Mouse (Mus musculus): ENCODE data around the gene Kif5a.

Gene Kif5a

DNA sequence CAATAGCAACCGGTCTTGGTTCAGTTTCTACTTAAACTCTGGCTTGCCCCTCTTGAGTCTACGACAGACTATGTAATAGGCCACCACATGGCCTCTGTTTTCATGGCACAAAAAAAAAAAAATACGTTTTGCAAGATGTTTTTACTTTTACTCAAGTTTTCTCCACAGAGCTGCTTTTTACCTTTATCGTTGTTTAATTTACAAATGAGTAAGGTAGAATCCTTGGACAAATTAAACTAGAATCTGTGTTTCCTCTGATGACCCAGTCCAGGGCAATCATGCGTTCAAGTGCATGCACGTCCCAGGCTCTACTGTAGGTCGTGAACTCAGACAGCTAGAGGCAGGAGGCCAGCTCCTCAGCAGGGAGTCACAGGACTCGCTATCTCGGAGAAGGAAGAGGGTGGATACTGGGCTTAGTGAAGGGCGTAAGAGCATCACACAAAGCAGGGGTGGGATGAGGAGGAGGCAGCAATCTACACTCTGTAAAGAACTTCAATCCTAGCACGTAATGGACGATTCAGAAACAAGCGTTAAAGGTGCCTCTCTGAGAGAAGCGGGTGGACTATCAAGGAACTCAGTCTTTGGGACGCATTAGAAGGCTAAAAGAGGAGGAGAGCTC lies 26.5 kb upstream of the Kif5a start:
- DNase-seq, result peak; percentile 64 to 65

DNA sequence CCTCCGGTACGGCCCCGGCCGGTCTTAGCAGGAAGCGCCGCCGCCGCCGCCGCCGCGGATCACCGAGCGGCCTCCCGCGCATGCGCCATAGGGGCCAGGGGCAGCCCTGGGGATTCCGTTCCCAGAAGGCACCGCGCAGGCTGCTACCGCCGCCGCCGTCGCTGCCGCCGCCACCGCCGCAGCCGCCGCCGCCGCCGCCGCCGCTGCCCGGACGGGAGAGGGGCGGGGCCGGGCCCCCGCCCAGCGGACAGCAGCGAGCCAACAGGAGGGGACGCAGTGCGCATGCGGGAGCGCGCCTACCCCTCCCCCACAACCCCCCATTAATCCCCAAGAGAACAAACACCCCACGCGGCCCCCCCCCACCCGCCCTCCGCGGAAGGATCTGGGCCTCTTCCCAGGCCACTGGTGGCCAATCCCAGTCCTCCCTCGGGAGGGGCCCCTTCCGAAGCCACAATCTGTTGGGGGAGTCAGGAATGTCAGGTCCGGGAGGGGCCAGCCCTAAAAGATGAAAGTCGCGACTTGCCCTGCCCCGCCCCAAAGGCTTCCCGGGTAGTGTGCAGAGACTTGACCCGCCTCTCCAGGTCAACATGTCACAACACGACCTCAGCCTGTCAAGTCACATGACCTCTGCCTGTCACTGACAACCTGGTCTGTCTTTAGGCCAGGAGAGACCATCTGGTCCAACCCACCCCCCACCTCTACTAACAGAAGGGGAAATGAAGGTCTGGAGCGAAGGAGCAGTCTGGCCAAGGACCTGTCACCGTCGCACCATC lies 25.8 kb upstream of the Kif5a start, which contains the start of gene Mbd6:
Gene Mbd6 (minus strand): TSS at position 219 of the 773 bp plus-strand sequence.
- peak; percentile 91 to 95 for DNase-seq

DNA sequence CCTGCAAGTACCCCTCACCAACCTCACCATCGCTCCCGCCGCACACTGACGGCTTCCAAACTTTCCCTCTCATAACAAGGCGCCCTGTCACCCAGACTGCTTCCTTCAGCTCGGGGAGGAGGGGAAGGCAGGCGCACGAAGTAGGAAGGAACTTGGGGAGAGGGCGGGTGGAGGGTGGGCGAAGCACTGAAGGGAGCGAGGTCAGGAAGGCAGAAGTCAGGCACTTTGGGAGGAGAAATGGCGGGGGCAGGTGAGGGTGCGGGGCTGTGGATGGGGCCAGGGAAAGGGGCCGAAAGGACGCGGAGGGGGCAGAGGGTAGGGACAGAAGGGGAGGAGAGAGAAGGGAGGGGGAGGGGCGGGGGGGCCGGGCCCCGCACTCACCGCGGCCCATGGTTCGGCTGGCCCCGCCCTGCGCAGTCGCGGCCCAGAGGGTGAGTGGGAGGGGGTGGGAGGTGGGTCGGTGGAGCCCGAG lies 25.2 kb upstream of the Kif5a start:
- DNase-seq, result peak; percentile 73 to 74

DNA sequence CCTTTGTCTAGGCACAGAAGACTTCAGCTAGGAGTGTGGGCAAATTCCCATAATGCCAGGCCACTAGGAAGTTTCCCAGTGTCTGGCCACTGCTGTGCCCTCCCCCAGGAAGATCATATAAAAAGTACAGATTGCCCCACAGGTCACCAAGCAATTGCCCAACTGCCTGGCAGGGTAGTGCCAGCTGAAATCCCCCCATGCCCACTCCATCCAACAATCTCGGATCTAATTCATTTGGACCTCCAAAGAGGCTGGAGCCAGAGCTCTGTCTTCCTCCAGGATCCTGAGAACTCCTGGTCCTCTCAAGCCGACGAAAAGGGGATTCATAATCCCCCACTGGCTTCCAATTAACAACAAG lies 24.8 kb upstream of the Kif5a start:
- DNase-seq, result no peak

DNA sequence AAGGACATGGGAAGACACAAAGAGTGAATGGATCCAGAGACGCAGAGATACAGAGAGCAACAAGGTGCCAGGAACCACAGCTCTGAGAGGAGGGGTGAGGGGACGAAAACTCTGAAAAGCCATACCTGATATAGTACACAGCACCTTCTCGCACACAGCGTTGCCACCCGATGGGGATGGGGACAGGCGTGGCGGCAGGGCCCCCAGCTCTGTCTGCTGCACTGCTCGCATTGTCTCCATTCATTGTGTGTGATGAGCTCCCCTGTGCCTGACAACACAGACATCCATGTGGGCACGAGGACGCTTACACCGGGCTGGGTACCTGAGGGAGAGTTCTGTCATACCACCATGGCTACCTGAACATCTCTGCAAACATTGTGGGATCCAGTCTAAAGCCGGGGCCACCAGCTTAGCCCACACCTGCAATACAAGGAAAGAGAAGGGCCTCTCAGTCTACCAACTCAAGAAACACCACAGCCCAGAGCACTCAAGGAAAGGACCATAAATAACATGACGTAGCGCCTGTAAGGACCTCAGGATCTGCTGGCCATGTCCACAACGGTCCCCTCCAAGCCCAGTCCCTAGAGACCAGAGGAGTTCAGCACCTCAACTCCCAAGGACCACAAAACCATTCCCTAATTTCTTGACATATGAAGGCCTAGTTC lies 24.3 kb upstream of the Kif5a start:
- DNase-seq, result no peak

DNA sequence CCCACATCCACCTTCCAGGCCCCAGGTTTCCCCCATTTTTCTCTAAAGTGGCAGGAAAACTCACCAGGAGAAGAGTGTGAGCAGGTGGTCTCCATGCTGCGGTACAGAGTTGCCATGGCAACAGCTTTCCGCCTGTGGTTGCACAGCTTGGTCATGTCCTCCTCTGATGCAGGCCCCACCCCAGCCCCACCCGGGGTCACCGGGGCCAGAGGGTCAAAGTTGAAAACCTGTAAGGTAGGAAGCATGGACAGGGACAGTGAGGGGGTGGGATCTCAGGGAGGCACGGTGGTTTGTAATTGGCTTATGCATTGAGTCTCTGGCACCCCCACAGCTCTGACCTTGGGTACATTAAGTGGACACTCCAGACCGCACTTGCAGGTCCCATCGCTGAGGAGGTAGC lies 23.6 kb upstream of the Kif5a start:
- no peak for DNase-seq

DNA sequence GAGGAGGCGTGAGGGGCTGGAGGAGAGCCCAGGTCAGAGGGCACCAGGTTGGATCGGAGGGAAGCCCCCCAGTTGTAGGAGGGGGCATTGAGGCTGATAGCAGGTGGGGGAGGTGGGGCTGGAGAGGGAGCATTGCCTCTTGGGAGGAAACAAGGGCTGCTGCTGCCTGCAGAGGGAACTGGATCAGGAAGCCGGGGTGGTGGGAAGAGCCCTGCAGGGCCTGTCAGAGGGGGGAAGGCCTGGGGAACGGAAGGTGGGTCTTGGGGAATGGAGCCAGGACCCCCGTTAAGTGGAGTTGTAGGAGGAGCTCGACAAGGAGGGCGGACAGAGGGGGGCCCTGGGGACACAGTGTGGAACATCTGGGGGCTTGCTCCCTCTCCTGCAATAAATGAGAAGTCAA lies 23.0 kb upstream of the Kif5a start:
- DNase-seq, result no peak

DNA sequence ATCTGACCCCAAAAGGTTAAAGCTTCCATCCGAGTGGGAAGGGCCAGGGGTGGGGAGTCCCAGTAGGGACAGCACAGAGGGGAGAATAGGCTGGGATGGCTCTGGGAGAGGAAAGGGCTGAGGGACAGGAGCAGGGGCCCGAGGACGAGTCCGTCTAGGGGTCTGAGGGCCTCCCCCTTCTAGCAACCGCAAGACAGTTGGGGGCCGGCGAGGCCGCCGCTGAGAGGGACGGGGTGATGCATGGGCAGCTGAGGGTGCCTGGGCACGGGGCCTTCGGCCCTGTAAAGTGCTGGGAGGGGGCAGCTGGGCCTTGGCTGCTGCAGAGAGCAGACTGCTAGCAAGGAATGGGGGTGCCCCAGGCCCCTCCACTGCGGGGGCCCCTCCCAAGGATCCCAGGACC lies 22.5 kb upstream of the Kif5a start:
- no peak for DNase-seq

DNA sequence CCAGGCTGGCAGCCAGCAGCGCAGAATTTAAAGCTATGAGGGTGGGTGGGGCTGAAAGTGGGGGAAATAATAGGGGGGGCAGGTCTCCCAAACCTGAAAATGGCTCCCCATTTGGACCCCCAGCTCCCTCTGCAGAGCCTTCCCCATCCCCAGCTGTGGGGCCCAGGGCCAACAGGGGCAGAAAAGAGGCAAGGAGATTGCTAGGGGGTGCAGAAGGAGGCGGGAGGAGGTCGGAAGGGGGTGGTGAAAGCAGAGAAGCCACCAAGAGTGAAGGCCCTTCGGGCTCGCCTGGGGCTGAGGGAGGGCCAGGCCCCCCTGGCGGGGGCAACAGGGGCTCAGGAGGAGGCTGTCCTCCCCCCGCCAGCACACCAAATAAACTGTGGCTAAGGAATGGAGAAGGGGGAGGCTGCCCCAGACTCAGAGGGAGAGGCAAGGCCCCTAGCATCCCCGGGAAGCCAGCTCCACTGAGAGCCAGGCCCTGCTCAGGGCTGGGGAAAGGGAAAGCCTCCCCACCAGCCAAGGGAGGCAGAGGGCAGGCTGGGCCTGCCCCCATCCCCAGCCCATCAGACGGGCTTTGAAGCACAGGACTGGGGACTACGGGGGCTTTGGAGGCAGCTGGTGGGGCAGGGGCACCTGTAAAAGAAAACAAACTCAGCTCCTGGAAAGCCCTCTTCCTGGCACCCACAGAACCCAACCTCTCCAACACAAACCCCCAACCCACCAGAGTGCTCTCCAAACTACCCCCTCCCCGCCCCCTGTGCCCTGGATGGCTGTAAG lies 21.8 kb upstream of the Kif5a start:
- DNase-seq, result no peak

DNA sequence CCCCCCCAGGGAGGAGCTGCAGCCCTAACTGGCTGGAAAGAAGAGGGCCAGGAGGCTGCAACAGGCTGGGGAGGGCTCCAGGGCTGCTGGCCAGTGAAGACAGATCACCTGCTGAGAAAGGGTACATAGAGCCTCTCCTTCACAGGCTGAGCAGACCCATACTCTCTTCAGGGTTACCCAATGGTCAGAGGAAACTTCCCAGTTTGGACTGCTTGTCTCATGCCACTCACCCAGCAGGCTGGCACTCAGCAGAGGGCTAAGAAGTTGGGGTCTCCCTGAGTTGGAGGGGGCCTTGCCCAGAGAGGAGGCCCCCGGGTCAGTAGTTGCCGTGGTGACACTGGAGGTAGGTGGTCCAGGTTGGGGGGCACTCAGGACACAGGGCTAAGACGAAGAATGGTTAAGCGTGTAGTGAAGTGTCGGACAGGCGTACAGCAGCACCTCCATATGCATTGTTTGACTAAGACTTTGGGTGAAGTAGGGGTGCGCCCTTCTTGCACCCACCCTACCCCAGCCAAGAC lies 21.0 kb upstream of the Kif5a start:
- no peak for DNase-seq

DNA sequence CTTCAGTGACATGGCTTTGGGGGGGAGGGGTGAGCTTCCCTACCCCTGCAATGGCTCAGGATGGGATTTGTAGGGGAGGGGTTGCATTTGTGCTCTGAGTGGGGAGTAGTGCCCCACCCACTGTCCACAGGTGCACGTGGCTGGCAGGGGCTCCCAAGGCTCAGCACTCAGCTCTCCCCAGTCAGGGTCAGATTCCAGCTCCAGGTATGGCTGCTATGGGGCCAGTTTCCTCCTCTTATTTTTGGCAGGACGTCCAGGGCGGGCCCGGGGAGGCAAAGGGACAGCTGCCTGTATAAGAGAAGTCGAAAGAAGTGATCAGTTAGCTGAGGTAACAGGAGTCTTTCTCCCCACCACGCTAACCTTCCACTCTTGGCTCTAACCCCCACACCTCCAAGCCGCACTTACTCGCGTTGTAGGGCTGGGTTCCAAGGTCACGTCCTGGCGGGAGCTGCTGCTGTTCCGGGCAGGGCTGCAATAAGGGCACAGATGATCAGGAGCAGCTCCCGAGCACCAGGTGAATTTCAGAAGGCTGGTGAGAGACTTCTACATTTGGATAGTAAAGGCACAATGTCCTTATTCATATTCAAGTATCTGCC lies 19.6 kb upstream of the Kif5a start:
- no peak for DNase-seq

DNA sequence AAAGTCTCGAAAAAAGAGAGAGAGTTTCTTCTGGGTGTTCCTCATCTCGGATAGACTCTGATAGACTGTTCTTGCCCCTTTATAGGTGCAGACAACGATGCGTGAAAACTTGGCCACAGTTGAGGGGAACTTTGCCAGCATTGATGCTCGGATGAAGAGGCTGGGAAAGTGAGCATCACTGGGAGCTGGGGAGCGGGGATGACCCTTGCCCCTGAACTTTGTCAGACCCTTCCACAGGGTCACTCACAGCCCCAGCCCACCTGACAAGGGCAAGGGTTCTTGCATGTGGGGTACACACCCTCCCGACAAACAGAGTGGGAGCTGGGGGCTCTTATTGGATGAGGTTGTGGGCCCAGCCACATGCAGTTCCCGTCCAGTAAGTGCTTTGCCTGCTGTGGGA lies 18.2 kb upstream of the Kif5a start:
- DNase-seq, result no peak

DNA sequence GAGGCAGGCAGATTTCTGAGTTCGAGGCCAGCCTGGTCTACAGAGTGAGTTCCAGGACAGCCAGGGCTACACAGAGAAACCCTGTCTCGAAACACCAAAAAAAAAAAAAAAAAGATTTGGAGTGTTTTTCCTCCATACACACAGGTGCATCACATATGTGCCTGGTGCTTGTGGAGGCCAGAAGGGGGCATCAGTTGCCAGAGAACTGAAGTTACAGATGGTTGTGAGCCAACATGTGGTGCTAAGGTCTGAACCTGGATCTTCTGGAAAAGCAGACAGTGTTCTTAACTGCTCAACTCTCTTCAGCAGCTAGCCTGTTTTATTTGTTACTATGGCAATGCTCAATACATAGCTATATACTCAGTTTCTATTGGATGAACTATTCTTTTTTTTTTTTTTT lies 16.6 kb upstream of the Kif5a start:
- DNase-seq, result no peak

DNA sequence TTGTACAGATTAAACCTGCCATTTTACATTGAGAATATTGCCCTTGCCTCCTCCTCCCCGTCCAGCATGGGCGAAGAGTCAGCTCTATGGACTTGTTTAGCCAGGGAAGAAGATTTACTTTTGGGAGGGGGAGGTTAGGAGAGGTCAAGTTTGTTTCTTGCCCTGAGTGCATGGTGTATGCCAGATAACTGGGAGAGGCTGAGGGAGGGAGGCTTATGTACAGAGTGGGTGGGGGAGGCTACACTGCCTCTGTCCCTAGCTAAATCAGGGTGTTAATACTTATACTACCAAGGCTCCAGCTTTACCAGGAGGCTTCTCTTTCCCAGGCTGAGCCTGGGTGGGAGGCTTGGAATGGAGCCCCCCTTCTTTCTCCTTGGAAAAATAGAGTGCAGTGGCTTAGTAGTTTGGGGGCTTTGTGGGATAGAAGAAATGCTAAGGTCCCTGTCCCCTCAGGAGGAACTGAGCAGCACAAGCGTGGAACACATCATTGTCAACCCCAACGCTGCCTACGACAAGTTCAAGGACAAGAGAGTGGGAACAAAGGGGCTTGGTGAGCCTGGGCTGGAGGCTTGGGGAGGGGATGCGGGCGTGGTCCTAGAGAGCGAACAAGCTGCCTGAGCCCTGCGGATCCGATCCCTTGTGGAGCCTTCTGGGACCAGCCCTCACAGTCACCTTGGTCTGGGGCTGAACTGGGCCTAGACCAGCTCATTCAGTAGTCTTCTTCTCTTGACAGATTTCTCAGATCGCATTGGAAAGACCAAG lies 11.3 kb upstream of the Kif5a start:
- no peak for DNase-seq

DNA sequence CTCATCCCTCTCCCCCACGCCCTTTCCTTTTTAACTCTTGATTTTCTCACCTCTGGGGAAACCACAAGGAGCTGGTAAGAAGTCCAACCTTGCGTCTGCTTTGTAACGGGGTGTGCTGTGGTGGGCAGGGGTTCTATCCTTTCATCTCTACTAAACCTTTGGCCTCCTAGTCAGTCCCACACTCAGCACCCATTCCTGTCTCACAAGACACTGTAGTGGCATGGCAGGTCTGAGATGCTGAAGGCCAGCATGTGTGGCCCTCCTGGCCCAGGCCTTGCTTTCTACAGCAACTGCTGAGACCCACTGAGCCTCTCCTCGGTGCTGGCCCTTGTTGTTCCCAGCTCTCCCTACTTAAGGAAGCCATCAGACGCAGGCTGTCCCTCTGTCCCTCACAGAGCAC lies 9.2 kb upstream of the Kif5a start:
- DNase-seq, result no peak

DNA sequence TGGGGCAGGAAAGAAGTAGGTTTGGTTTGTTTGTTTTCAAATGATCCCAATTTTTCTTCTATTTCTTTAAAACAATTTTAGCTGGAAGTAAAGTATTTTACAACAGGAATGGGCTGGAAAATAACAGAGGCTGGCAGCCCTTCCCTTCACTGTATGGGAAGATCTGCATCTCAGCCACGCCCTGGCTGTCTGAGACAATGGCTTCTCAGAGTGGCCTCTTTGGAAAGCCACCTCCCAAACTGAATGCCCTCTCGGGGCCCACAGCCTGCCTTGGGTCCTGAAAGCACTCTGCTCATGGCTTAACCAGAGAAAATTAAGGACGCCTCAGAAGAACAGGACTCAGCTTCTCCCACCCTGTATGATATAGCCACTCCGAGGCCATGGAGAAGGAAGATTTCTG lies 6.7 kb upstream of the Kif5a start:
- no peak for DNase-seq

DNA sequence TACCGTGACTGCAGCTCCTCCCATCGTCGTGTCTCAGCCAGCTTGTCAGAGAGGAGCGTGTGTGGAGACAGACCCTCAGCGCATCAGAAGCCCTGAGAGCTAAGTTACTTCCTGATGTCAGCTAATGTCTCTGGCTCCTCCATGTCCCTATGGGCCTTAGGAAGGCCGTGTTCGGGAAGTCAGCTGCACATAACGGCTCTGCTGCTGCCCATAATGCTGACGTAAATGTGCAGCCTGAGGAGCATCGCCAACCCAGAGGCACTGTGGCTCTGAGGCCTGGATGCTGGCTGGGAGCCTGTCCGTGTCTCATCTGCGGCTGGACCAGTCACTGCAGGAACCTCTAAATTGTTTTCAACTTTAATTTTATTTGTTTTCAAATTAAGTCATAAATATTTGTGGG lies 5.9 kb upstream of the Kif5a start:
- DNase-seq, result no peak

DNA sequence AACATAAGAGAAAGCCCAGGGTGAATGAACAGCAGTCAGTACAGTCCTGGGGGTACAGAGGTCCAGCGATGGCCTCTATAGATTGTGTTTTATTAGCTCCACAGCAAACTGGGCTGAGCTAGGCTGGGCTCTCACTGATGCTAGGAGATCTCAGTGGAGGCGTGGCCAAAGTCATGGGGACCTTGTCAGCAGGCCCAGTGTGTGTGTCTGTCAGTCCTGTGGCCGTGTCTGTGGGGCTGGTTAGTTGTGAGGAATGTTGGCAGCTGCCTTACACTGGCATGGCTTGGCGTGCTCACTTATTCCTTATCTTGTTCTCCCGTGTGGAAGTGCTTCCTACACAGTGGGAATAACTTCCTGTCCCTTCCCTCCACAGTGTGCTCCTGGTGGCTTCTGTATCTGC lies 5.3 kb upstream of the Kif5a start:
- no peak for DNase-seq

DNA sequence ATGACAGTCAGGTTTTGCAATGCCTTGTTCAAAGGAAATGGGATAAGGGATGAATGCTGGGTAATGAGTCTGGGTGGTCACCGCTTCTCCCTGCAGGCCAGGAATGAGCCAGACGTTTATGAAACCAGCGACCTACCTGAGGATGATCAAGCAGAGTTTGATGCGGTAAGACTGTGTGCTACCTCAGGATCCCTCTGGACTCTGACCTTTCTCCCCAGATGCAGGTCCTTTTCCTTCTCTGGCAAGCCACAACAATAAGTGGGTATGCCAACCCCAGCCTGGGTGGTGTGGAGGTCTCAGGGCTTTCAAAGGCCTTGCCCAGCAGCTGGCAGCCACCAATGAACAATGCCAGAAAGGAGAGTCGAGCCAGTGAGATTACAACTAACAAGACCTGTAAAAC lies 4.2 kb upstream of the Kif5a start:
- DNase-seq, result no peak

DNA sequence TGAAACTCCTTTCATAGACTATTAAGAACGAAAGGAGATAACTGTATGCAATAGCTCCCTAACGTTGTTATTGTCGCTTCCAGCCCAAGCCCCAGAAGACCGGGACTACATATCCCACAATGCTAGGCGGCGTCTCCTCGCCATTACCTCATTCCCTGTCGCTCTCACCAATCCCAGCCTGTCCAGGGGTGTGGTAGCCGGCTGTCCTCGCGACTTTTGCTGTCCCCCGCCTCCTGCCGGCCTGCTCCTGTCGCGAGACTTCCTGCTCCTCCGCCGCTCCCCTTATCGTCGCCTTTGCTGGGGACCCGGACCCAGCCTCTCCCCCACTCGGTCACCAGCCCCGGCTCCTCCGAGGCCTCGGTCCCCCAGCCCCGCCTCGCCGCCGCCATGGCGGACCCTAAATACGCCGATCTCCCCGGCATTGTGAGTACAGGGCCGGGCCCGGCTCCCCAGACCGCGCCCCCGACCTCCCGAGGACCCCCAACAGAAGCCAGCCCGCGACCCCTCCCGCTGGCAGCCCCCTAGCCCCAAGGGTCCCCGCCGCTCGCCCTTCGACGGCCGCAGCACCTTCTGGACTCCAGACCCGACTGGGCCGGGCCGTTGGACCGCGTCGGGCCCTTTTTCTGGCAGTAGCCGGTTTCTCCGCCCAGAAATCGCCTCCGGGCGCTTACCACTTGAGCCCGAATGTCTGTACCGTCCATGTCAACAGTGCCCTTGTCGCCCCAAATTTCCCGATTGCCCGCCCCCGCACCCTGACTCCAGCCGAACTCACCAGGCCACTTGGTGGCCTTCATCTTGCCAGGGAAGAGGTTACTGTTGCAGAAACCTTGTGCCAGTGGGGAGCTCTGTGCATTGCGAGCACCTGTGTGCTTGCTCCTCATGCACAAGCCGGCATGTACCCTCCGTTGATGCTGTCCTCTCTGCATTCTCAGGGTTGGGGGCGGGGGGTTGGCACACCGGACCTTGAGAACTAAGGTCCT lies 3.3 kb upstream of the Kif5a start, which contains the start of gene Dctn2:
Gene Dctn2 (plus strand): TSS at position 257 of the 980 bp plus-strand sequence.
- DNase-seq, result peak; percentile 96 to 98

DNA sequence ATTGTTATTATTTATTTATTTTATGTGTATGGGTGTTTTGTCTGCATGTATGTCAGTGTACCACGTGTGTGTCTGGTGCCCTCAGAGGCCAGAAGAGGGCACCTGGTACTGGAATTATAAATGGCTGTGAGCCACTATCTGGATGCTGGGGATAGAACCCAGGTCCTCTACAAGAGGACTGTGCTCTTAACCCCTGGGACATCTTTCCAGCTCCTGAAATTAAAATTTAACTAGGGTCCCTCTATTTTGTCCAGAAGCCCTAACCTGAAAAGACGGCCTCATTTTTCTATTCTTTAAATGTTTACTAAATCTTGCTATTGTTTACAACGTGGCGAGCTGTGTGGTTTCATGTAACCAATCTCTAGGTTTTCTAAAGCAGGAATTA lies 2.6 kb upstream of the Kif5a start:
- DNase-seq, result no peak
